Mouse (Mus musculus) central nervous system, embryonic 18 days (tissue): ENCODE data around the gene Mt4. TPM values are rescaled to one million over a fixed set of nuclear protein-coding genes. Genes with fewer than 3 reads are reported as not detected.

ENCODE experiments used
- polyA plus RNA-seq: library from polyadenylated mRNA; depleted of rRNA; stranded (reverse); fragments of >200 nt; gene quantifications from 2 replicates; pipeline ENCODE4 v1.2.3, GENCODE M21; 2012; rRNA removed

Mt4 gene
- 0.32 TPM in 1 of 2 replicates, not detected in the other for polyA plus RNA-seq

DNA sequence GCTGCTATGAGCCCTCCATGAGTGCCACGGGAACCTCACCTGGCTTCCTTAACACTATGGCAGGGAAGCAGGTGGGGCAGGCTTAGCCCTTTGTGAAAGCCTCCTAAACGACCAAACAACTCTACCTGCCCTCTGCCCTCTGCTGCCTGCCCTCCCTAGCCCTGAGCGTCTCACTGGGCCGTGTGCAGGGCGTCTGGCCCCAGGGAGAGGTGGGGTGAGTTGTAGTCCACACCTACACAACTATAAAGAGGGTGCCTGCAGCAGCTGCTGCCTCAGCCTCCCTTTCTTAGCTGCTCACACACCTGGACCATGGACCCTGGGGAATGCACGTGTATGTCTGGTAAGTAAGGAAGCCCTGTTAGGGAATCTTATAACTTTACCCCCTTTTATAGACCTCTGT lies at the start of gene Mt4:
Gene Mt4 (plus strand): TSS at position 265 of the 400 bp plus-strand sequence.

DNA sequence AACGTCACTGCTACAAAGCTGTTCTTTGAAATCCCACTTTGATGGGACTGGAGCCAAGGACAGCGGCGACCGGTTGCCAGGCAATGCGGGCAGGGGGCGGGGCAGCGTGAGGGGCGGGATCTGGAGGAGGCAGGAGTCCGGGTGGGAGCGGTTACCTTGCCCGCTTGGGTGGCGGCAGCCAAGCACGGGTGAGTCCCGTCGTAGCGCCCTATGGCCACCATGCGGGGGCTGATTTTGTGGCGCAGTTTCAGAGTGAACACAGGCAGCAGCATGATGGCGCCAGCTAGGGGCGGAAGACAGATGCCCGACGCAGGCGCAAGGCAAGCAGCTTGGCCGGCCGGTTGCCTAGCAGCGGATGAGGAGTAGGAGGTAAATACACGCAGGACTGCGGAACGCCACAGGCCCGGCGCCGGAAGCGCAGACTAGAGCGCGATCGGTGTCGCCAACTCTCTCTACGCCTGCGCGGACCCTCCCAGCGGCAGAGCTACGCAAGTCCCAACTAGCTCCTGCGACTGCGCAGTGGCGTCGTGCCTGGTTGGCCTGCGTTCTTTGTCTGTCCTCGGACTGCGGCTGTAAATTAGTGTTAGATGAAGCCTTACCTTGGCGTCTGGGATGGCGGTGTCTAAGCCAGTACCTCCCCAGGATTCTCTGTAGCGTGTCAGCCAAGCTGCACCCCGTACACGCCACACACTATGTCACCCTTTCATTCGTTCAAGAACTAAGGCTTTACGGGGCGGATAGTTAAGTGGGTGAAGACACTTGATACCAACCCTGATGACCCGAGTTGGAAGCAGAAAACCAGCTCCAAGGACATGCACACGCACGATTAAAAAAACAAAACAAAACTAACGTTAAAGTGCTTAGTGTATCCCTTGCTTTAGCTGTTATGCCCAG lies 38.7 kb upstream of the Mt4 start, which contains the start of gene Bbs2:
Gene Bbs2 (minus strand): TSS at position 848 of the 894 bp plus-strand sequence.

DNA sequence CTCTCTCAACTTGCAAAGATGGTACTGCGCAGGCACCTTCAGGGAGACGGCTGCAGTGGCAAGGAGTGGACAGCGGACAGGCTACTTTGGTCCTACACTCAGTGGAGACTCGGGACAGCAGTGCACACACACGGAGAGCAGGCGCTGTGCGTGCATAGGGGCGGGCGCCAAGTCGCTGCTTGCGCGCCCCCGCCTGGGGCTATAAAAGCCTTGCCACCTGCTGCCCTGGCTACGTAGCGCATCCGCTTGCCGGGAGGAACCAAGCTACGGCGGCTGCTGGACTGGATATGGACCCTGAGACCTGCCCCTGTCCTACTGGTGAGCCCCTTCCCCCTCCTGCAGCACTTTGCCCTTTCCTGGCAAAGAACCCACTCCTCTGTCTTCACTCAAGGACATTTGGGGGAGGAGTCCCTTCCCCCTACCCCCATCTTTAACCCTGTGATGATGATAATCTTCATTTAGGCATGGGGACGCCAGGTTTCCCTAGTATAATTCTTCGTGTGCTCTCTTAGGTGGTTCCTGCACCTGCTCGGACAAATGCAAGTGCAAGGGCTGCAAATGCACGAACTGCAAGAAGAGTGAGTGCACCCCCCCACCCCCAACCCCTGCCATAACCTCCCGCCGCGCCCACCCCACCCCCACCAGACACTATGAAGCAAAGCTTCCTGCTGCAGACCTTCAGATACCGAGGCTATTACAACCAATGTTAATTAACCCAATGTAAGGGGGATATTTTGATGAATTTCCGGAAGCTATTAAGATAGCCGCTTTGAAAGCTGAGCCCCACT lies 15.7 kb downstream of the Mt4 start, which contains the start of gene Mt3:
Gene Mt3 (plus strand): TSS at position 95 of the 788 bp plus-strand sequence.

GRCm38 (mm10) chr8:94172075-94172808 lies 35.2 kb downstream of the Mt4 start, which contains the start of gene Mt2:
TSS of gene Mt2 (plus strand) at chr8:94172664.

GRCm38 (mm10) chr8:94178857-94179712 lies 42.1 kb downstream of the Mt4 start, which contains the start of gene Mt1:
TSS of gene Mt1 (plus strand) at chr8:94179082.

Other genes starting within 250 kb of the Mt4 start
- 94.1 and 95.6 TPM in 2 replicates for gene Amfr, start 124.4 kb upstream of the Mt4 start, polyA plus RNA-seq
- 58.2 and 66.2 TPM in 2 replicates for gene Nudt21, start 100.2 kb upstream of the Mt4 start, polyA plus RNA-seq
- 17.8 and 17.9 TPM in 2 replicates for gene Ogfod1, start 100.0 kb upstream of the Mt4 start, polyA plus RNA-seq
- 54.6 and 58.2 TPM in 2 replicates for gene Bbs2, start 38.3 kb upstream of the Mt4 start, polyA plus RNA-seq
- 311 and 364 TPM in 2 replicates for gene Mt3, start 15.4 kb downstream of the Mt4 start, polyA plus RNA-seq
- gene Mt2, start 35.5 kb downstream of the Mt4 start, polyA plus RNA-seq, result 56.7 and 224 TPM in 2 replicates
- 129 and 265 TPM in 2 replicates for gene Mt1, start 41.9 kb downstream of the Mt4 start, polyA plus RNA-seq
- gene Nup93, start 77.4 kb downstream of the Mt4 start, polyA plus RNA-seq, result 42.7 and 46.6 TPM in 2 replicates
- gene Slc12a3, start 192.0 kb downstream of the Mt4 start, polyA plus RNA-seq, result 0.17 and 0.37 TPM in 2 replicates
- gene Herpud1, start 249.2 kb downstream of the Mt4 start, polyA plus RNA-seq, result 61.6 and 63.6 TPM in 2 replicates